Mouse (Mus musculus) heart, postnatal 14 days (tissue): ENCODE data around the gene Lap3. TPM values are rescaled to one million over a fixed set of nuclear protein-coding genes. Genes with fewer than 3 reads are reported as not detected.
A peak's percentile ranks its signal among the peaks of the same experiment; 100 is the strongest.

Experiments used
- DNase-seq, 2 experiments: peaks; one replicate each; pipeline ENCODE4 v3.0.0; 2021 to 2022
- intact Hi-C: fragments of 180-260 bp; cut with DNase I; formaldehyde crosslinking; loops from one replicate; pipeline ENCODE4 v1.15.1; 2025
- total RNA-seq, 2 experiments: library from RNA; stranded (reverse); gene quantifications; 2 replicates each; pipeline ENCODE4 v1.2.3; 2021

The Lap3 gene
- total RNA-seq, 2 experiments from 2014 or later: 68.9 to 75.3 TPM

GRCm38 (mm10) chr5:45491776-45492175 lies 1.4 kb upstream of the Lap3 start:
- no peak for DNase-seq
- intact Hi-C loops: loop anchor here (2.0 kb wide), 1 partner anchor 41 kb away; the partner anchor contains the start of gene Qdpr

- DNase-seq: no peak
- intact Hi-C loops: loop anchor here (2.0 kb wide), 1 partner anchor 23 kb away; no protein-coding TSS in a partner anchor
Measured at GRCm38 (mm10) chr5:45494093-45494755, 1.1 kb downstream of the Lap3 start.

- DNase-seq: no peak
- intact Hi-C loops: loop anchor here (2.0 kb wide), 1 partner anchor 21 kb away; no protein-coding TSS in a partner anchor
Measured at GRCm38 (mm10) chr5:45495429-45495975, 2.3 kb downstream of the Lap3 start.

- no peak for DNase-seq
- intact Hi-C loops: no loop called here
Measured at GRCm38 (mm10) chr5:45496042-45496441, 2.9 kb downstream of the Lap3 start.

- DNase-seq: no peak
- intact Hi-C loops: no loop called here
Measured at GRCm38 (mm10) chr5:45496479-45496878, 3.3 kb downstream of the Lap3 start.

- DNase-seq: no peak
- intact Hi-C loops: no loop called here
Measured at GRCm38 (mm10) chr5:45496930-45497550, 3.9 kb downstream of the Lap3 start.

- no peak for DNase-seq
- intact Hi-C loops: no loop called here
Measured at GRCm38 (mm10) chr5:45497564-45497963, 4.4 kb downstream of the Lap3 start.

- intact Hi-C loops: no loop called here
- DNase-seq: no peak
Measured at GRCm38 (mm10) chr5:45510071-45510470, 16.9 kb downstream of the Lap3 start.

GRCm38 (mm10) chr5:45512908-45513307 lies 19.7 kb downstream of the Lap3 start:
- intact Hi-C loops: no loop called here
- no peak for DNase-seq

- intact Hi-C loops: no loop called here
- DNase-seq: no peak
Measured at GRCm38 (mm10) chr5:45513511-45513910, 20.3 kb downstream of the Lap3 start.

GRCm38 (mm10) chr5:45514599-45514998 lies 21.4 kb downstream of the Lap3 start:
- DNase-seq: no peak

GRCm38 (mm10) chr5:45515151-45515743 lies 22.1 kb downstream of the Lap3 start:
- intact Hi-C loops: no loop called here
- no peak for DNase-seq

More at GRCm38 (mm10) chr5:45514599-45514998, 21.4 kb downstream of the Lap3 start:
- intact Hi-C loops: no loop called here

- intact Hi-C loops: loop anchor here (2.0 to 10.0 kb wide), 2 partner anchors 71 to 1295 kb away; partner anchors contain the start of gene Tapt1
Measured at GRCm38 (mm10) chr5:45519960-45520808, 27.0 kb downstream of the Lap3 start, which contains the start of gene Med28. Gene Med28, plus strand, starts transcription at chr5:45520229.

GRCm38 (mm10) chr5:45520809-45521110 lies 27.6 kb downstream of the Lap3 start:
- intact Hi-C loops: loop anchor here (2.0 to 10.0 kb wide), 2 partner anchors 72 to 1296 kb away; partner anchors contain the start of gene Tapt1

More at GRCm38 (mm10) chr5:45519960-45520808, 27.0 kb downstream of the Lap3 start, which contains the start of gene Med28:
- DNase-seq: peak; percentile 95 to 96

GRCm38 (mm10) chr5:45521601-45522000 lies 28.4 kb downstream of the Lap3 start:
- DNase-seq: no peak
- intact Hi-C loops: loop anchor here (2.0 to 10.0 kb wide), 2 partner anchors 73 to 1297 kb away; partner anchors contain the start of gene Tapt1

More at GRCm38 (mm10) chr5:45520809-45521110, 27.6 kb downstream of the Lap3 start:
- no peak for DNase-seq

GRCm38 (mm10) chr5:45525101-45525500 lies 31.9 kb downstream of the Lap3 start:
- no peak for DNase-seq
- intact Hi-C loops: loop anchor here (10.0 kb wide), 1 partner anchor 1300 kb away; the partner anchor contains the start of gene Tapt1

- intact Hi-C loops: loop anchor here (10.0 kb wide), 1 partner anchor 1302 kb away; the partner anchor contains the start of gene Tapt1
- DNase-seq: no peak
Measured at GRCm38 (mm10) chr5:45526338-45526737, 33.2 kb downstream of the Lap3 start.

GRCm38 (mm10) chr5:45529696-45530095 lies 36.5 kb downstream of the Lap3 start:
- intact Hi-C loops: loop anchor here (10.0 kb wide), 1 partner anchor 1305 kb away; the partner anchor contains the start of gene Tapt1
- peak in 1 of 2 experiments; percentile 31 for DNase-seq

- DNase-seq: peak; percentile 37 to 55
- intact Hi-C loops: loop anchor here (2.0 kb wide), 1 partner anchor 134 kb away; the partner anchor contains the start of gene Ncapg
Measured at GRCm38 (mm10) chr5:45534319-45535098, 41.3 kb downstream of the Lap3 start.
